Mouse (Mus musculus) spleen, adult 2 months (tissue): ENCODE data around the gene Zfp335.

Experiments
- CTCF ChIP-seq: fragments of 200-500 bp; IDR thresholded peaks from 2 replicates; pipeline ENCODE4 v1.5.1; 2011; ENCODE audit warnings: mild to moderate bottlenecking, inconsistent platforms; ENCODE audit not compliant: insufficient read depth, insufficient read length, insufficient replicate concordance; ENCODE audit errors: extremely low read depth
- POLR2A ChIP-seq: fragments of 200-500 bp; IDR thresholded peaks from 2 replicates; pipeline ENCODE4 v1.6.1; 2011; ENCODE audit warnings: low read depth, low read length, inconsistent platforms

- TF ChIP-seq POLR2A, result no peak
- TF ChIP-seq CTCF, result no peak
These were observed 39.8 kb downstream of the Zfp335 start for GRCm38 (mm10) chr2:164871602-164872303.
